Mouse (Mus musculus) heart, embryonic 14.5 days (tissue): Measurements from ENCODE around the gene Stxbp3. TPM values are rescaled to one million over a fixed set of nuclear protein-coding genes. Genes with fewer than 3 reads are reported as not detected.
"Not testable (repeated sequence)": the region's sequence is repeated elsewhere in the genome, so short reads cannot be mapped to it uniquely, and the experiment has no call there.

ENCODE experiments used
- ATAC-seq: fragments of 200-750 bp; cut with Nextera tagmentation; 2 replicates; pipeline ENCODE4 v1.8.0; 2017; ENCODE audit warnings: low read depth, moderate TSS enrichment; ENCODE audit not compliant: insufficient number of reproducible peaks, insufficient read depth, low FRiP score
- H3K27ac ChIP-seq, 2 experiments: fragments of 200-500 bp in 1 of 2; fragments of 300-500 bp in 1 of 2; sonication (generic) in 1 of 2; replicated peaks in 1 of 2; 2 replicates each; pipeline ENCODE4 v1.5.1; 2012 to 2014; ENCODE audit warnings: low read depth in 2 of 2, low read length in 2 of 2, control low read depth in 1 of 2, mild to moderate bottlenecking in 1 of 2, mixed read lengths in 1 of 2; ENCODE audit not compliant: control insufficient read depth in 1 of 2, insufficient read depth in 1 of 2
- H3K27me3 ChIP-seq: fragments of 300-500 bp; sonication (generic); 2 replicates; pipeline ENCODE4 v1.6.1; 2014; ENCODE audit warnings: mild to moderate bottlenecking, low read length, control low read depth; ENCODE audit not compliant: control insufficient read depth, insufficient read depth
- H3K36me3 ChIP-seq: fragments of 300-500 bp; sonication (generic); 2 replicates; pipeline ENCODE4 v1.6.1; 2014; ENCODE audit warnings: mild to moderate bottlenecking, control low read depth, low read length, mixed read lengths; ENCODE audit not compliant: control insufficient read depth, insufficient read depth
- H3K4me1 ChIP-seq, 2 experiments: fragments of 200-500 bp in 1 of 2; fragments of 300-500 bp in 1 of 2; sonication (generic) in 1 of 2; 2 replicates each; pipeline ENCODE4 v1.6.1; 2012 to 2014; ENCODE audit warnings: low read length in 2 of 2, control low read depth in 1 of 2, mixed read lengths in 1 of 2; ENCODE audit not compliant: control insufficient read depth in 2 of 2, insufficient read depth in 2 of 2
- H3K4me2 ChIP-seq: fragments of 300-500 bp; sonication (generic); 2 replicates; pipeline ENCODE4 v1.6.1; 2014; ENCODE audit warnings: mild to moderate bottlenecking, low read length
- H3K4me3 ChIP-seq, 2 experiments: fragments of 200-500 bp in 1 of 2; fragments of 300-500 bp in 1 of 2; sonication (generic) in 1 of 2; 2 replicates each; pipeline ENCODE4 v1.5.1; 2012 to 2014; ENCODE audit warnings: low read length in 2 of 2, mild to moderate bottlenecking in 2 of 2, control low read depth in 1 of 2, low read depth in 1 of 2, moderate library complexity in 1 of 2; ENCODE audit not compliant: control insufficient read depth in 1 of 2, insufficient read depth in 1 of 2
- H3K9ac ChIP-seq: fragments of 300-500 bp; sonication (generic); 2 replicates; pipeline ENCODE4 v1.6.1; 2014; ENCODE audit warnings: mild to moderate bottlenecking, low read length
- H3K9me3 ChIP-seq: fragments of 300-500 bp; sonication (generic); 2 replicates; pipeline ENCODE4 v1.6.1; 2016; ENCODE audit warnings: low read length, control low read depth; ENCODE audit not compliant: control insufficient read depth
- WGBS: fragments of 180-500 bp; shearing (Covaris S2); extraction: QIAGEN DNeasy Blood & Tissue Kit; methylation state at CpG from one replicate; pipeline ENCODE4 v1.1.7; 2014; 5-methylcytosine and 5-hydroxymethylcytosine counted together
- polyA plus RNA-seq: library from polyadenylated mRNA; unstranded; fragments of >200 nt; fragmentation: Nextera tagmentation; extraction: Ambion mirVana; gene quantifications from 2 replicates; pipeline ENCODE4 v1.2.1, GENCODE M21; 2014

The Stxbp3 gene
- polyA plus RNA-seq, 1 experiment from 2014 or later, result 28.4 TPM

DNA sequence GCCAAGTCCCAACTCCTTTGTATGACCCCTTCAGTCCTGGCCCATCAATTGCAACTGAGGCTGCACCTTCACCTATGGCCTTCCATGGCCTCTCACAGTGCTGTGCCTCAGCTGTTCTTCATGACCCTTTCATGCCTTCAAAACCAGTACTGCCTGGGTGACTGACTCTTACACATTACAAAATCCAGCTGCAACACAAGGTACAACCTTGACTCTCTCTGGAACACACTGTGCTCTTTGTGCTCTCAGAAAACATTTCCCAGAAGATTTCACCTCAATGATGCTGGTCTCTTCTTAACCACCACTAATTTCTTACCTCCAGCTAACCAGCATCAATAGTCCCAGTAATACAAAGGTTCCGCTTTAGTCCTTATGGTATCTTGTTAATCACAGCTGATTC lies 6.6 kb downstream of the Stxbp3 start:
- not testable (repeated sequence) for H3K4me2 ChIP-seq, H3K9ac ChIP-seq, H3K9me3 ChIP-seq, H3K27ac ChIP-seq, H3K27me3 ChIP-seq, ATAC-seq, H3K36me3 ChIP-seq, H3K4me3 ChIP-seq
- WGBS, result 83% methylated on average over 1 of the region's 1 CpGs
- H3K4me1 ChIP-seq, result peaks cover 4 to 12% of the 10 kb centered on the region in 2 experiments; a peak in 3 of 4 replicates

DNA sequence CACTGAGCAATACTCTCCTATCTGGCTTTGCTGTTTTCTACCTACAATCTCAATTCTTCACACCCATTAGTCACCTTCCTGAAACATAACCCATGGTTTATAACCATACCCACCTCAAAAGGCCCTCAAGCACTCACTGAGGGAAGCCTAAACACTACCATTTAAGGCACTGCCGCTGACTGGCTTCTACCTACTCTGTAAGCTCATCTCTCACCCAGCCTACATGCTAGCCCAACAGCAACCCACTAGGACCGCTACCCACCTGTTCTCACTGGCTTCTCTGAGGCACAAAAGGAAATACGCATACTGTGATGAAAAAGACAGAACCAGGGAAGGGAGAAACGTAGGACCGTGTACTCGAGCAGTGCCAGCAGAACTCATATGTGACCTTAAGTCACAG lies 8.6 kb downstream of the Stxbp3 start:
- no peaks in the 10 kb centered on the region for H3K27me3 ChIP-seq
- H3K4me2 ChIP-seq, result no peak overlapping the region
- no peak for ATAC-seq
- H3K27ac ChIP-seq, result no peak overlapping the region
- no peaks in the 10 kb centered on the region for H3K9me3 ChIP-seq
- WGBS, result 95% methylated on average over 6 of the region's 6 CpGs
- no peak overlapping the region for H3K4me3 ChIP-seq
- peaks cover 4 to 6% of the 10 kb centered on the region in 2 experiments; a peak in 3 of 4 replicates for H3K4me1 ChIP-seq
- peaks cover 16% of the 10 kb centered on the region for H3K36me3 ChIP-seq
- no peak overlapping the region for H3K9ac ChIP-seq

DNA sequence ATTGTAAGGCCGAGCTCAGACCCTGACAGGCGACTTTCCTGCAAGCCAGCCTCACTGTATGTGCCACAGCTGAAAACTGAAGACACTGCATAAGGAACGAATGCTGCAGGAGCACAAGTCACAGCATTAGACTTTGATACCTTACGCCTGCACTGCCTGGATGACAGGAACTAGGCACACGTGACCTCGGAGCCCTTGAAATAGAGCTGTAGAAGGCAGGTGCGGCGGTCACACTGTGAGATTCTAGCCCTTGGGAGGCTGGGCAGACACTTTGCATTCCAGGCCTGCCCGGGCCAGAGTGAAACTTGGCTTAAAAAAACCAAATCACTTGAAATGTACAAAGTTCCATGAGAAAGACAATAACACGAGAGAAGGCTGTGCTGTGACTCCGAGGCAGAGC lies 9.8 kb downstream of the Stxbp3 start:
- H3K27me3 ChIP-seq, result no peaks in the 10 kb centered on the region
- H3K9ac ChIP-seq, result peak overlapping the region; percentile 28; the same call in 1 of the 2 replicates
- no peaks in the 10 kb centered on the region for H3K9me3 ChIP-seq
- no peak overlapping the region for H3K4me3 ChIP-seq
- WGBS, result 50% methylated on average over 11 of the region's 11 CpGs
- peak overlapping the region; percentile 36 for H3K4me2 ChIP-seq
- peaks cover 4 to 6% of the 10 kb centered on the region in 2 experiments; a peak in 3 of 4 replicates for H3K4me1 ChIP-seq
- 0 out of 4 replicates have a peak overlapping the region, but pooled peaks of 1 of the 2 experiments have one; percentile 17 for H3K27ac ChIP-seq
- H3K36me3 ChIP-seq, result peaks cover 17% of the 10 kb centered on the region
- no peak for ATAC-seq

DNA sequence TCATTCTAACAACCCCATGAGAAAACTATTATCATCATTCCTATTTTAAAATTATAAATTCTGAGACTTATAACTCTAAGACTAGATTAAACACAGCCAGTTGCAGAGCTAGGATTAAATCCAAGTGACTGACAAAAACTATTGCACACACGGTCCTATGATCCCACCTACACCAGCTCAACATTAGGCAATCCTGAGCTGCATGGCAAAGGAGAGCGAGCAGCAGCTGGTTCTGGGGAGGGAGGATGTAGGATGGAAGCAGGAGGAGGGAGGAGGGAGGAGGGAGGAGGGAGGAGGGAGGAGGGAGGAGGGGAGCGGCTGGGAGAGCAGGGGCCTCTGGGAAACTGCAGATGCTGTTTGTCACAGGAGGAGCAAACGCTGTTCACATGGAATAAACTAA lies 24.7 kb downstream of the Stxbp3 start:
- Histone ChIP-seq H3K9me3 (no peaks in the 10 kb centered on the region), H3K4me2 (no peak overlapping the region), H3K27ac (no peak overlapping the region), H3K4me1 (no peaks in the 10 kb centered on the region), H3K4me3 (no peak overlapping the region), H3K27me3 (no peaks in the 10 kb centered on the region), H3K9ac (no peak overlapping the region), H3K36me3 (peaks cover 64% of the 10 kb centered on the region)
- WGBS, result 61% methylated on average over 4 of the region's 4 CpGs
- no peak for ATAC-seq

DNA sequence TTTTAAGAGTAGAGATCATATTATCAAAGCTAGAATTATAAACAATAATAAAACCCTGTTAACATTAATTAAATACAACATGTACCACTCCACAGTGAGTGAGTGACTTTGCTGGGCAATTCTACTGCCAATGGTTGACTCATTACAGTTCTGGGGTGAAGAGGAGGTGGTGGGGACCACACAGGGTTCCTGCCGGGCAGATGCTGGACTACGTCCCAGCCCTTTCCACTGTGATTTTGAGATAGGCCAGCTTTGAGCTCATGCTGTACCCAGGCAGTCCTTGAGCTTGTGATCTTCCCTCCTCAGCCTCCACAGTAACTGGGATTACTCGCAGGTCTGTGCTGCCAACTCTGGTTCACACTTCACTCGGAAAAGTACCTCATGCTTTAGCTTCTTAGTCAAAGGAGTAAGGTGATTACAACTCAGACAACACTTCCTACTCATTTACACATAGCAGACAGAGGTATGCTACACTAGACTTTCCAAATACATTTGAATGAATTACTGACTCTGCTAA lies 29.5 kb downstream of the Stxbp3 start:
- no peak for ATAC-seq
- no peaks in the 10 kb centered on the region for H3K27me3 ChIP-seq
- no peak overlapping the region for H3K4me3 ChIP-seq
- peaks cover 67% of the 10 kb centered on the region for H3K36me3 ChIP-seq
- WGBS, result 60% methylated on average over 4 of the region's 4 CpGs
- no peak overlapping the region for H3K4me2 ChIP-seq
- H3K4me1 ChIP-seq, result peaks cover 0 to 3% of the 10 kb centered on the region in 2 experiments; a peak in 1 of 4 replicates
- no peaks in the 10 kb centered on the region for H3K9me3 ChIP-seq
- no peak overlapping the region for H3K27ac ChIP-seq
- no peak overlapping the region for H3K9ac ChIP-seq

DNA sequence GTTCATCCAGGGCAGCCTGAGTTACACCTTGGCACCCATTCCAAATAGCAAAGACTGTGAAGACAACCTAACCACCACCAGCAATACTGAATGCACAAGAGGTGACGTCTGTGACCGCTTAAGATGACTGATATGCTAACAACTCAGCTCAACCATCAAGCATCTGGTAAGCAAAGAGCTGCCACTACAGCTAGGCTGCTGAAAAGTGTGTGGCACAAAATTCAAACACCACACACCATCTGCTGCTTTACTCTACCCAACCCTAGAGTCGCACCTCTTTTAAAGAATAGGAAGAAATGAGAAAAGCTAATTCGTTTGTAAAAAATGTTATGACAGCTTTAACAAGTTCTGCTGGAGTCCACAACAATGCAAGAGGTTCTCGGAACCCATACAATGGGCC lies 34.7 kb downstream of the Stxbp3 start:
- H3K4me1 ChIP-seq, result peaks cover 0 to 9% of the 10 kb centered on the region in 2 experiments; a peak in 2 of 4 replicates
- no peak overlapping the region for H3K4me3 ChIP-seq
- no peak overlapping the region for H3K4me2 ChIP-seq
- WGBS, result 63% methylated on average over 5 of the region's 5 CpGs
- H3K9me3 ChIP-seq, result no peaks in the 10 kb centered on the region
- H3K27me3 ChIP-seq, result no peaks in the 10 kb centered on the region
- H3K36me3 ChIP-seq, result peaks cover 74% of the 10 kb centered on the region
- ATAC-seq, result 0 out of 2 replicates have a peak, but pooled peaks have one; percentile 35
- no peak overlapping the region for H3K9ac ChIP-seq
- H3K27ac ChIP-seq, result peak overlapping the region; percentile 55 to 57; a peak in 2 of 4 replicates

DNA sequence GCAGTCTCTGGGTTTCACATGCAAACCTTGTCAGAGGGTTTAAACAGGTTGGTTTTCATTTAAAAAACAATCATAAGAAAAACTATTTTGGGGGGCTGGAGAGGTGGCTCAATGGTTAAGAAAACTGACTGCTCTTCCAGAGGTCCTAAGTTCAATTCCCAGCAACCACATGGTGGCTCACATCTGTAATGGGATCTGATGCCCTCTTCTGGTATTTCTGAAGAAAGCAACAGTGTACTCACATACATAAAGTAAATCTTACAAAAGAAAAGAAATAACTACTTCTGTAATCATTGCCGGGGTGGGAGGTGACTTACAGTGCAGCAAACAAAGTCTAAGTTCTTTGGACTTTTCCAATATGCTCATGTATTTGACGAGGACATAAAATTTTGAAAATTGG lies 42.0 kb downstream of the Stxbp3 start:
- no peak for ATAC-seq
- Histone ChIP-seq H3K9ac (no peak overlapping the region), H3K9me3 (no peaks in the 10 kb centered on the region), H3K27me3 (no peaks in the 10 kb centered on the region), H3K4me2 (no peak overlapping the region), H3K4me3 (no peak overlapping the region), H3K36me3 (peaks cover 94% of the 10 kb centered on the region), H3K27ac (no peak overlapping the region), H3K4me1 (no peaks in the 10 kb centered on the region)
- WGBS, result 87% methylated on average over 2 of the region's 2 CpGs

DNA sequence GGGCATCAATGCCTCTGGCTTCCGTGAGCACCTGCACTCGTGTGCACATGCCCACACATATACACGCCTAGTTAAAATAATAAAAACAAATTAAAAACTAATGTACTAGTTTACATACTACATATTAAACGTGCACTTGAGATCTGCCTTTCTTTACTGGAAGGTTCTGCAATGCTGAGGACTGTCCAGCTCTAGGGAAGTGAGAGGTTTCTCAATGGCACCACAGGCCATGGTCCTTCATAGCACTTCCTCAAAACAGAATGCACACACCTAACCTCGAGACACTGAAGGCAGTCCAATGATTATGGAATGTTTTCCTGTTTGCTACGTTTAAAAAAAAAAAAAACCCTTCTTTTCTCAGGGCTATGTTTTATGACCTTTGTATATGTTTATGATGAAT lies 42.6 kb downstream of the Stxbp3 start:
- peaks cover 91% of the 10 kb centered on the region for H3K36me3 ChIP-seq
- WGBS, result 90% methylated on average over 6 of the region's 6 CpGs
- H3K4me1 ChIP-seq, result no peaks in the 10 kb centered on the region
- H3K27ac ChIP-seq, result no peak overlapping the region
- no peak overlapping the region for H3K4me2 ChIP-seq
- H3K9ac ChIP-seq, result no peak overlapping the region
- ATAC-seq, result no peak
- H3K4me3 ChIP-seq, result no peak overlapping the region
- no peaks in the 10 kb centered on the region for H3K27me3 ChIP-seq
- no peaks in the 10 kb centered on the region for H3K9me3 ChIP-seq
